Mouse (Mus musculus): Measurements from ENCODE around the gene Tmem108. TPM values are rescaled to one million over a fixed set of nuclear protein-coding genes. Genes with fewer than 3 reads are reported as not detected.

Tmem108 gene
- polyA plus RNA-seq, 1 experiment from 2014 or later: 12.0 TPM

GRCm38 (mm10) chr9:103664151-103664550 is 97.5 kb downstream of the Tmem108 start:
- H3K4me3 ChIP-seq (ENCODE audit: low read depth, low read length): no peak overlapping the region
- H3K27me3 ChIP-seq (ENCODE audit: control insufficient read depth, insufficient read depth, low read length): no peaks in the 10 kb centered on the region; the same call in 1 of the 2 replicates
- DNase-seq (ENCODE audit: low spot score, missing footprints) (peak; percentile 56), ATAC-seq (ENCODE audit: low FRiP score) (no peak)
- no peaks in the 10 kb centered on the region for H3K9me3 ChIP-seq (ENCODE audit: control insufficient read depth, low read length)
- no peak overlapping the region for H3K27ac ChIP-seq (ENCODE audit: low read depth, low read length)
- no peak overlapping the region for H3K9ac ChIP-seq (ENCODE audit: low read length)
- no peak overlapping the region for H3K4me2 ChIP-seq
- no peaks in the 10 kb centered on the region for H3K4me1 ChIP-seq (ENCODE audit: control insufficient read depth, insufficient read depth, low read length)
- WGBS: 84% methylated on average over 11 of the region's 11 CpGs
- no peaks in the 10 kb centered on the region for H3K36me3 ChIP-seq (ENCODE audit: control insufficient read depth, insufficient read depth, low read length)

GRCm38 (mm10) chr9:103661873-103662272 is 99.8 kb downstream of the Tmem108 start:
- H3K27ac ChIP-seq (ENCODE audit: low read depth, low read length): no peak overlapping the region
- no peak overlapping the region for H3K4me2 ChIP-seq
- no peaks in the 10 kb centered on the region for H3K36me3 ChIP-seq (ENCODE audit: control insufficient read depth, insufficient read depth, low read length)
- no peak overlapping the region for H3K9ac ChIP-seq (ENCODE audit: low read length)
- peaks cover 8% of the 10 kb centered on the region for H3K4me1 ChIP-seq (ENCODE audit: control insufficient read depth, insufficient read depth, low read length)
- 64% methylated on average over 1 of the region's 1 CpGs for WGBS
- ATAC-seq (ENCODE audit: low FRiP score) (no peak), DNase-seq (ENCODE audit: low spot score, missing footprints) (peak; percentile 59)
- no peaks in the 10 kb centered on the region for H3K9me3 ChIP-seq (ENCODE audit: control insufficient read depth, low read length)
- H3K4me3 ChIP-seq (ENCODE audit: low read depth, low read length): no peak overlapping the region
- no peaks in the 10 kb centered on the region; the same call in 1 of the 2 replicates for H3K27me3 ChIP-seq (ENCODE audit: control insufficient read depth, insufficient read depth, low read length)

GRCm38 (mm10) chr9:103657981-103658380 is 103.7 kb downstream of the Tmem108 start:
- Histone ChIP-seq H3K9ac (ENCODE audit: low read length) (no peak overlapping the region), H3K27me3 (ENCODE audit: control insufficient read depth, insufficient read depth, low read length) (no peaks in the 10 kb centered on the region; the same call in 1 of the 2 replicates), H3K4me2 (no peak overlapping the region), H3K4me1 (ENCODE audit: control insufficient read depth, insufficient read depth, low read length) (peaks cover 15% of the 10 kb centered on the region), H3K4me3 (ENCODE audit: low read depth, low read length) (no peak overlapping the region), H3K9me3 (ENCODE audit: control insufficient read depth, low read length) (no peaks in the 10 kb centered on the region), H3K36me3 (ENCODE audit: control insufficient read depth, insufficient read depth, low read length) (no peaks in the 10 kb centered on the region), H3K27ac (ENCODE audit: low read depth, low read length) (no peak overlapping the region)
- DNase-seq (ENCODE audit: low spot score, missing footprints) (peak; percentile 80), ATAC-seq (ENCODE audit: low FRiP score) (no peak)
- WGBS: 86% methylated on average over 5 of the region's 5 CpGs

- WGBS: 46% methylated on average over 13 of the region's 13 CpGs
- Histone ChIP-seq H3K27me3 (ENCODE audit: control insufficient read depth, insufficient read depth, low read length) (no peaks in the 10 kb centered on the region; the same call in 1 of the 2 replicates), H3K9ac (ENCODE audit: low read length) (no peak overlapping the region), H3K4me2 (no peak overlapping the region), H3K36me3 (ENCODE audit: control insufficient read depth, insufficient read depth, low read length) (no peaks in the 10 kb centered on the region), H3K27ac (ENCODE audit: low read depth, low read length) (no peak overlapping the region), H3K9me3 (ENCODE audit: control insufficient read depth, low read length) (no peaks in the 10 kb centered on the region), H3K4me3 (ENCODE audit: low read depth, low read length) (no peak overlapping the region), H3K4me1 (ENCODE audit: control insufficient read depth, insufficient read depth, low read length) (peaks cover 18% of the 10 kb centered on the region)
- DNase-seq (ENCODE audit: low spot score, missing footprints) (no peak), ATAC-seq (ENCODE audit: low FRiP score) (peak; percentile 52)
These were observed 104.3 kb downstream of the Tmem108 start for GRCm38 (mm10) chr9:103657183-103657975.

- Histone ChIP-seq H3K27me3 (ENCODE audit: control insufficient read depth, insufficient read depth, low read length) (no peaks in the 10 kb centered on the region), H3K4me2 (no peak overlapping the region), H3K4me1 (ENCODE audit: control insufficient read depth, insufficient read depth, low read length) (peaks cover 18% of the 10 kb centered on the region), H3K36me3 (ENCODE audit: control insufficient read depth, insufficient read depth, low read length) (no peaks in the 10 kb centered on the region), H3K9me3 (ENCODE audit: control insufficient read depth, low read length) (no peaks in the 10 kb centered on the region), H3K4me3 (ENCODE audit: low read depth, low read length) (no peak overlapping the region), H3K27ac (ENCODE audit: low read depth, low read length) (no peak overlapping the region; the same call in 1 of the 2 replicates), H3K9ac (ENCODE audit: low read length) (no peak overlapping the region)
- WGBS: 25% methylated on average over 10 of the region's 10 CpGs
- no peak for DNase-seq (ENCODE audit: low spot score, missing footprints)
- ATAC-seq (ENCODE audit: low FRiP score): peak; percentile 54; the same call in 1 of the 2 replicates
These were observed 107.5 kb downstream of the Tmem108 start for GRCm38 (mm10) chr9:103653995-103654587.

- Histone ChIP-seq H3K9ac (ENCODE audit: low read length) (no peak overlapping the region), H3K27ac (ENCODE audit: low read depth, low read length) (no peak overlapping the region), H3K4me2 (no peak overlapping the region), H3K27me3 (ENCODE audit: control insufficient read depth, insufficient read depth, low read length) (no peaks in the 10 kb centered on the region), H3K4me1 (ENCODE audit: control insufficient read depth, insufficient read depth, low read length) (peaks cover 14% of the 10 kb centered on the region), H3K4me3 (ENCODE audit: low read depth, low read length) (no peak overlapping the region), H3K9me3 (ENCODE audit: control insufficient read depth, low read length) (no peaks in the 10 kb centered on the region), H3K36me3 (ENCODE audit: control insufficient read depth, insufficient read depth, low read length) (no peaks in the 10 kb centered on the region)
- ATAC-seq (ENCODE audit: low FRiP score) (no peak), DNase-seq (ENCODE audit: low spot score, missing footprints) (no peak)
- WGBS: 74% methylated on average over 8 of the region's 8 CpGs
These were observed 109.3 kb downstream of the Tmem108 start for GRCm38 (mm10) chr9:103652127-103652882.

GRCm38 (mm10) chr9:103646605-103647004 is 115.0 kb downstream of the Tmem108 start:
- Histone ChIP-seq H3K36me3 (ENCODE audit: control insufficient read depth, insufficient read depth, low read length) (no peaks in the 10 kb centered on the region), H3K4me1 (ENCODE audit: control insufficient read depth, insufficient read depth, low read length) (no peaks in the 10 kb centered on the region), H3K4me3 (ENCODE audit: low read depth, low read length) (no peak overlapping the region), H3K27ac (ENCODE audit: low read depth, low read length) (no peak overlapping the region), H3K27me3 (ENCODE audit: control insufficient read depth, insufficient read depth, low read length) (no peaks in the 10 kb centered on the region), H3K9ac (ENCODE audit: low read length) (no peak overlapping the region), H3K9me3 (ENCODE audit: control insufficient read depth, low read length) (no peaks in the 10 kb centered on the region), H3K4me2 (no peak overlapping the region)
- DNase-seq (ENCODE audit: low spot score, missing footprints) (no peak), ATAC-seq (ENCODE audit: low FRiP score) (no peak)
- WGBS: 84% methylated on average over 2 of the region's 2 CpGs

- DNase-seq (ENCODE audit: low spot score, missing footprints): no peak
- no peak overlapping the region for H3K4me2 ChIP-seq
- no peak overlapping the region for H3K27ac ChIP-seq (ENCODE audit: low read depth, low read length)
- H3K36me3 ChIP-seq (ENCODE audit: control insufficient read depth, insufficient read depth, low read length): no peaks in the 10 kb centered on the region
- H3K4me3 ChIP-seq (ENCODE audit: low read depth, low read length): no peak overlapping the region
- H3K9me3 ChIP-seq (ENCODE audit: control insufficient read depth, low read length): no peaks in the 10 kb centered on the region
- no peaks in the 10 kb centered on the region for H3K27me3 ChIP-seq (ENCODE audit: control insufficient read depth, insufficient read depth, low read length)
- H3K4me1 ChIP-seq (ENCODE audit: control insufficient read depth, insufficient read depth, low read length): no peaks in the 10 kb centered on the region; the same call in 1 of the 2 replicates
- WGBS: 90% methylated on average over 7 of the region's 7 CpGs
- no peak overlapping the region for H3K9ac ChIP-seq (ENCODE audit: low read length)
- ATAC-seq (ENCODE audit: low FRiP score): no peak
These were observed 115.9 kb downstream of the Tmem108 start for GRCm38 (mm10) chr9:103645724-103646123.

GRCm38 (mm10) chr9:103642300-103642699 is 119.3 kb downstream of the Tmem108 start:
- no peak for ATAC-seq (ENCODE audit: low FRiP score)
- WGBS: 86% methylated on average over 10 of the region's 10 CpGs

More at GRCm38 (mm10) chr9:103642300-103642699, 119.3 kb downstream of the Tmem108 start:
- Histone ChIP-seq H3K4me1 (ENCODE audit: control insufficient read depth, insufficient read depth, low read length) (no peaks in the 10 kb centered on the region; the same call in 1 of the 2 replicates), H3K36me3 (ENCODE audit: control insufficient read depth, insufficient read depth, low read length) (no peaks in the 10 kb centered on the region), H3K4me3 (ENCODE audit: low read depth, low read length) (no peak overlapping the region), H3K9ac (ENCODE audit: low read length) (no peak overlapping the region), H3K9me3 (ENCODE audit: control insufficient read depth, low read length) (no peaks in the 10 kb centered on the region), H3K27me3 (ENCODE audit: control insufficient read depth, insufficient read depth, low read length) (no peaks in the 10 kb centered on the region), H3K27ac (ENCODE audit: low read depth, low read length) (no peak overlapping the region), H3K4me2 (no peak overlapping the region)
- no peak for DNase-seq (ENCODE audit: low spot score, missing footprints)
